Comparison of ENCODE assay signal across 13 mouse cellular contexts in genomic region chr17:27718250-27718649, GRCm38 (mm10). TPM values are rescaled to one million over a fixed set of nuclear protein-coding genes. Genes with fewer than 3 reads are reported as not detected.
DNase-seq lines count a peak whose midpoint lies in the region; ATAC-seq and TF ChIP-seq lines count a peak whose summit lies in the region.
"Had no signal": no experiment of that assay in that cellular context is flagged by ENCODE, and none has a peak within 500 bp of the region (broad histone marks: within the 10 kb centered on the region; RNA-seq: fewer than 3 reads in every experiment).

No protein-coding gene starts in this region.

- ATAC-seq in intestine, postnatal 0 days, result no peak
- ATAC-seq in intestine, embryonic 15.5 days, result no peak
- ATAC-seq in midbrain, embryonic 14.5 days (ENCODE audit: low FRiP score, low TSS enrichment), result no peak
- ATAC-seq in midbrain, embryonic 11.5 days (ENCODE audit: low FRiP score), result no peak
- 0 out of 2 replicates have a peak, but pooled peaks have one; percentile 5 for ATAC-seq in midbrain, embryonic 15.5 days (replicated peaks)
- ATAC-seq: Patski had no signal

- WGBS in intestine, postnatal 0 days, result 74% methylated on average over 5 of the region's 5 CpGs
- WGBS in intestine, embryonic 15.5 days, result 69% methylated on average over 5 of the region's 5 CpGs
- 51% methylated on average over 5 of the region's 5 CpGs for WGBS in midbrain, embryonic 14.5 days
- WGBS in midbrain, embryonic 11.5 days, result 50% methylated on average over 5 of the region's 5 CpGs
- WGBS in midbrain, embryonic 15.5 days, result 53% methylated on average over 5 of the region's 5 CpGs

- peak; percentile 68 for DNase-seq in midbrain, embryonic 14.5 days
- no peak for DNase-seq in midbrain, embryonic 11.5 days (ENCODE audit: low spot score, missing footprints)
- DNase-seq in embryo, embryonic 10.5 days (ENCODE audit: low spot score), result peak; percentile 69
- no peak for DNase-seq in adrenal gland, postnatal 25 days
- DNase-seq in left cerebral cortex, adult 18-20 months (ENCODE audit: low spot score in 2 of 2), result no peak
- DNase-seq: lung, adult 18-20 months had no signal

- no peak overlapping the region for H3K4me2 ChIP-seq in intestine, postnatal 0 days (replicated peaks; ENCODE audit: low read depth)
- H3K4me2 ChIP-seq in intestine, embryonic 15.5 days (replicated peaks), result no peak overlapping the region
- H3K4me2 ChIP-seq in midbrain, embryonic 14.5 days (ENCODE audit: low read length), result no peak overlapping the region
- no peak overlapping the region for H3K4me2 ChIP-seq in midbrain, embryonic 11.5 days
- no peak overlapping the region for H3K4me2 ChIP-seq in midbrain, embryonic 15.5 days
- H3K4me2 ChIP-seq: hindbrain, embryonic 15.5 days; neural tube, embryonic 13.5 days had no signal

- H3K9ac ChIP-seq in intestine, postnatal 0 days (ENCODE audit: low read depth, low read length), result no peak overlapping the region
- H3K9ac ChIP-seq in intestine, embryonic 15.5 days, result no peak overlapping the region
- no peak overlapping the region for H3K9ac ChIP-seq in midbrain, embryonic 14.5 days (replicated peaks; ENCODE audit: low read length)
- H3K9ac ChIP-seq in midbrain, embryonic 11.5 days (ENCODE audit: low read length), result no peak overlapping the region
- no peak overlapping the region for H3K9ac ChIP-seq in midbrain, embryonic 15.5 days
- H3K9ac ChIP-seq: hindbrain, embryonic 15.5 days; neural tube, embryonic 13.5 days had no signal

- H3K9me3 ChIP-seq in intestine, postnatal 0 days (ENCODE audit: control insufficient read depth), result no peaks in the 10 kb centered on the region
- no peaks in the 10 kb centered on the region for H3K9me3 ChIP-seq in intestine, embryonic 15.5 days
- H3K9me3 ChIP-seq in midbrain, embryonic 14.5 days (ENCODE audit: control insufficient read depth, low read length), result no peaks in the 10 kb centered on the region
- no peaks in the 10 kb centered on the region for H3K9me3 ChIP-seq in midbrain, embryonic 11.5 days (ENCODE audit: control insufficient read depth, low read length)
- H3K9me3 ChIP-seq in midbrain, embryonic 15.5 days, result no peaks in the 10 kb centered on the region
- H3K9me3 ChIP-seq: hindbrain, embryonic 15.5 days; neural tube, embryonic 13.5 days had no signal

- H3K27me3 ChIP-seq in intestine, postnatal 0 days (replicated peaks; ENCODE audit: control insufficient read depth, insufficient read depth, low read length), result no peaks in the 10 kb centered on the region
- no peaks in the 10 kb centered on the region for H3K27me3 ChIP-seq in intestine, embryonic 15.5 days (replicated peaks)
- H3K27me3 ChIP-seq in midbrain, embryonic 14.5 days (ENCODE audit: control insufficient read depth, insufficient read depth, low read length), result no peaks in the 10 kb centered on the region
- no peaks in the 10 kb centered on the region for H3K27me3 ChIP-seq in midbrain, embryonic 11.5 days (ENCODE audit: control insufficient read depth, insufficient read depth, low read length)
- H3K27me3 ChIP-seq in midbrain, embryonic 15.5 days (replicated peaks), result no peaks in the 10 kb centered on the region
- H3K27me3 ChIP-seq: hindbrain, embryonic 15.5 days had no signal

- no peak overlapping the region for H3K4me3 ChIP-seq in intestine, postnatal 0 days (ENCODE audit: low read depth, low read length)
- H3K4me3 ChIP-seq in intestine, embryonic 15.5 days (replicated peaks), result no peak overlapping the region
- H3K4me3 ChIP-seq in midbrain, embryonic 14.5 days (replicated peaks; ENCODE audit: low read depth, low read length), result no peak overlapping the region
- H3K4me3 ChIP-seq in midbrain, embryonic 11.5 days (ENCODE audit: low read depth, low read length), result no peak overlapping the region
- H3K4me3 ChIP-seq in midbrain, embryonic 15.5 days, result no peak overlapping the region
- H3K4me3 ChIP-seq: hindbrain, embryonic 15.5 days; neural tube, embryonic 13.5 days had no signal

- H3K36me3 ChIP-seq in intestine, postnatal 0 days (ENCODE audit: control insufficient read depth, insufficient read depth), result no peaks in the 10 kb centered on the region
- no peaks in the 10 kb centered on the region for H3K36me3 ChIP-seq in intestine, embryonic 15.5 days
- H3K36me3 ChIP-seq in midbrain, embryonic 14.5 days (ENCODE audit: control insufficient read depth, insufficient read depth, low read length), result no peaks in the 10 kb centered on the region
- no peaks in the 10 kb centered on the region for H3K36me3 ChIP-seq in midbrain, embryonic 11.5 days (ENCODE audit: control insufficient read depth, insufficient read depth, low read length)
- H3K36me3 ChIP-seq in midbrain, embryonic 15.5 days (replicated peaks), result no peaks in the 10 kb centered on the region
- H3K36me3 ChIP-seq: hindbrain, embryonic 15.5 days; neural tube, embryonic 13.5 days had no signal

- peak; percentile 56 for TF ChIP-seq CTCF in intestine, postnatal 0 days (IDR thresholded peaks at IDR 0.05; ENCODE audit: low read depth)

- 0 out of 2 replicates have a peak, but pooled peaks cover 7% of the 10 kb centered on the region for H3K4me1 ChIP-seq in intestine, postnatal 0 days (replicated peaks; ENCODE audit: control insufficient read depth, insufficient read depth, low read length)
- H3K4me1 ChIP-seq in intestine, embryonic 15.5 days (replicated peaks), result peaks cover 21% of the 10 kb centered on the region
- H3K4me1 ChIP-seq in midbrain, embryonic 14.5 days (ENCODE audit: control insufficient read depth, insufficient read depth, low read length), result 0 out of 2 replicates have a peak, but pooled peaks cover 7% of the 10 kb centered on the region
- H3K4me1 ChIP-seq in midbrain, embryonic 11.5 days (ENCODE audit: control insufficient read depth, insufficient read depth, low read length), result peaks cover 7% of the 10 kb centered on the region; the same call in 1 of the 2 replicates
- H3K4me1 ChIP-seq in midbrain, embryonic 15.5 days, result peaks cover 13% of the 10 kb centered on the region

- H3K27ac ChIP-seq in intestine, postnatal 0 days (ENCODE audit: low read depth, low read length), result no peak overlapping the region
- H3K27ac ChIP-seq in intestine, embryonic 15.5 days, result no peak overlapping the region
- no peak overlapping the region for H3K27ac ChIP-seq in midbrain, embryonic 14.5 days (replicated peaks; ENCODE audit: low read depth, low read length)
- H3K27ac ChIP-seq in midbrain, embryonic 11.5 days (ENCODE audit: low read depth, low read length), result no peak overlapping the region
- no peak overlapping the region for H3K27ac ChIP-seq in midbrain, embryonic 15.5 days
- H3K27ac ChIP-seq: hindbrain, embryonic 15.5 days; neural tube, embryonic 13.5 days had no signal

RNA-seq across cellular contexts. Expression of gene Spdef, which starts 10.5 kb away (rescaled TPM):
- polyA plus RNA-seq in intestine, postnatal 0 days (2015; fragmentation: Nextera tagmentation; extraction: Ambion mirVana), result 8.9 and 9.9 TPM in 2 replicates
- 14.1 and 17.1 TPM in 2 replicates for polyA plus RNA-seq in intestine, embryonic 15.5 days (2015; fragmentation: Nextera tagmentation; extraction: Ambion mirVana)
- polyA plus RNA-seq in midbrain, embryonic 14.5 days (2014; fragmentation: Nextera tagmentation; extraction: Ambion mirVana), result 1.5 and 2.7 TPM in 2 replicates
- polyA plus RNA-seq in midbrain, embryonic 11.5 days (2014; fragmentation: Nextera tagmentation; extraction: Ambion mirVana), result 0.25 TPM in 1 of 2 replicates, not detected in the other
- polyA plus RNA-seq in midbrain, embryonic 15.5 days (2015; fragmentation: Nextera tagmentation; extraction: Ambion mirVana), result 1.6 and 1.8 TPM in 2 replicates
- total RNA-seq in adrenal gland, postnatal 25 days (2021), result not detected in 2 replicates
- under 1 TPM; 0.23 to 0.49 TPM for total RNA-seq in left cerebral cortex, adult 18-20 months (2021)
- total RNA-seq: layer of hippocampus, postnatal 25 days had no signal
- polyA plus RNA-seq: Patski had no signal

Comparison
In these comparisons a context has a peak if more than half of its experiments do, and no peak if none do; other contexts are left out.
1. DNase-seq: peak in midbrain, embryonic 14.5 days (single experiment) and embryo, embryonic 10.5 days (single experiment); none in midbrain, embryonic 11.5 days (single experiment), adrenal gland, postnatal 25 days (single experiment) and left cerebral cortex, adult 18-20 months (0 of 2).